Mouse (Mus musculus): ENCODE data around the gene Acp7. TPM values are rescaled to one million over a fixed set of nuclear protein-coding genes. Genes with fewer than 3 reads are reported as not detected.
A peak's percentile ranks its signal among the peaks of the same experiment; 100 is the strongest.

Acp7 gene
- polyA plus RNA-seq, 1 experiment from 2014 or later, result not detected

DNA sequence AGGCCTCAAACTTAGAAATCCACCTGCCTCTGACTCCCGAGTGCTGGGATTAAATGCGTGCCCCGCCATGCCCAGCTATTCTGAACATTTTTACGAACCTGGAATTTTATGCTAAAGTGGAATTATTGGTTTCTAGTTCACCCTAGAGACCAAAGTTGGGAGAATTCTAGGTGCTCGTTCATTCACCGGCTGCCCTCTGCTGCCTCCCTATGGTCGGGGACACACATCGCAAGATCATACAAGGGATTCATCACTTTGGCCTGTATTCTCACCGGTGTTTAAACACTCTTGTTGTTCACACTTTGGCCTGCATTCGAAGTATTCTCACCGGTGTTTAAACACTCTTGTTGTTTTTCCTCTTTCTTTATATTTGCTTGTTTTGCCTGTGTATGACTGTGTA, 30.1 kb downstream of the Acp7 start:
- no peaks in the 10 kb centered on the region for H3K27me3 ChIP-seq
- no peak overlapping the region for H3K9ac ChIP-seq
- H3K27ac ChIP-seq (replicated peaks), result no peak overlapping the region
- peaks cover 33% of the 10 kb centered on the region for H3K4me1 ChIP-seq (replicated peaks)
- no peak overlapping the region for H3K4me3 ChIP-seq (replicated peaks)
- no peak overlapping the region for H3K4me2 ChIP-seq
- H3K9me3 ChIP-seq (replicated peaks), result no peaks in the 10 kb centered on the region
- H3K36me3 ChIP-seq (replicated peaks), result no peaks in the 10 kb centered on the region
- WGBS (ENCODE audit: insufficient replicate concordance), result 7% methylated on average over 11 of the region's 11 CpGs
- no peak for ATAC-seq (ENCODE audit: insufficient read depth)

GRCm38 (mm10) chr7:28598951-28599350, 32.2 kb downstream of the Acp7 start:
- peaks cover 54% of the 10 kb centered on the region for H3K4me1 ChIP-seq (replicated peaks)
- WGBS (ENCODE audit: insufficient replicate concordance), result 69% methylated on average over 2 of the region's 2 CpGs
- peaks cover 9% of the 10 kb centered on the region; the same call in 1 of the 2 replicates for H3K36me3 ChIP-seq (replicated peaks)
- H3K9me3 ChIP-seq (replicated peaks), result no peaks in the 10 kb centered on the region
- H3K27me3 ChIP-seq, result no peaks in the 10 kb centered on the region
- H3K4me3 ChIP-seq (replicated peaks), result no peak overlapping the region
- H3K27ac ChIP-seq (replicated peaks), result no peak overlapping the region
- no peak overlapping the region for H3K4me2 ChIP-seq
- H3K9ac ChIP-seq, result no peak overlapping the region
- no peak for ATAC-seq (ENCODE audit: insufficient read depth)

DNA sequence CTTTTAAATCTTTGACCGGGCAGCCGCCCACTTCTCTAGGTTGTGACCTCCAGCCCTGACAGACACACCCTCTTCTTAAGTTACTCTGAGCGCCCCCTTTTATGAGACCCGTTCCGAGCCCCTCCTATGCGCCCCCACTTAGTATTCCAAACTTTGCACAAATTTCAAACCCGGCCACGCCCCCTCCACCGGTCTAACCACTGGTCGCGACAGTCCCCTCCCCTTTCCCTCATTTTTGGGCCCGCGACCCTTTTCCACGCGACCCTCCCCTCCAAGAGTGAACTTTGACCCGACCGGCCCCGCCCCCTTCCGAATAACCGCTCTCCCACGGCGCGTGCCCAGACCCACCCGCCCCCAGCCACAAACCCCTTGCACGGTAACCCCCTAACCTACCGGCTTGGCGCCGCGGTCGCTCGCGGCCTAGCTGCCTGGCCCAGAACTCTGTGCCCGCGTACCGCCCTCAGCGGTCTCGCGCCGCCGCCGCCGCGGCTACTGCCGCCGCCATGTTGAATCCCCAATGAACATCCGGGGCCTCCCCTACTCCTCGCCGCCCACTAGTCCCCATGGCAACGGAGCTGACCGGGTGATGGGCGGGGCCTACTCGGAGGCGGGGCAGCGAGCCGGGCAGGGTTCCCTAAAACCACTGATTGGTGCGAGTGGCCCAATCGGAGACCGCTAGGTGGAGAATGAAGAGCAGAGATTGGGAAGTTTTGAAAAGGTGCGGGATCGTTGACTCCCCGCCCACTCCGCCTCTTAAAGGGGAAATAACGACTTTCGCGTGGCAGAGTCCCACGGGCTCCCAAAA, 33.3 kb downstream of the Acp7 start, which contains the start of the genes Samd4b and Pak4:
Gene Samd4b (minus strand): TSS at position 503 of the 805 bp plus-strand sequence.
Gene Pak4 (minus strand): TSS at position 544 of the 805 bp plus-strand sequence.
- Histone ChIP-seq H3K9ac (peak within 1 kb of the TSS; percentile 76), H3K27ac (replicated peaks) (peak within 1 kb of the TSS; percentile 95), H3K4me2 (peak within 1 kb of the TSS; percentile 82), H3K36me3 (replicated peaks) (peaks cover 9% of the 10 kb centered on the region; the same call in 1 of the 2 replicates), H3K9me3 (replicated peaks) (no peaks in the 10 kb centered on the region), H3K4me1 (replicated peaks) (peaks cover 65% of the 10 kb centered on the region), H3K27me3 (no peaks in the 10 kb centered on the region), H3K4me3 (replicated peaks) (peak within 1 kb of the TSS; percentile 80)
- ATAC-seq (ENCODE audit: insufficient read depth), result peak; percentile 82
- under 1% methylated on average over 66 of the region's 66 CpGs for WGBS (ENCODE audit: insufficient replicate concordance)

DNA sequence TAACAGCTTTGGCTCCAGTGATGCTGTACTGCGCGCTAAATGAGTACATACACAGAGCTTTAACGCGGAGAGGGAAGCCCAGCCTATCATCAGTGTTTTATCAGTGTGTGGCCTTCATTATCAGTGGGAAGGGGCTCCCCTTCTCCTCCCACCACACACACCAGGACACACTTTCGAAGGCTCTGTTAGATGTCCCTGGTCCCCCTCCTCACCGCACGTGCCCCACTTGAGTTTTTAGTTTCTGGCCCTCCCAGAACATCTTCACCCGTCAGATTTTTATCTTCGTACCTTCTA, 33.9 kb downstream of the Acp7 start:
- Histone ChIP-seq H3K9me3 (replicated peaks) (no peaks in the 10 kb centered on the region), H3K9ac (peak overlapping the region; percentile 76), H3K36me3 (replicated peaks) (peaks cover 9% of the 10 kb centered on the region; the same call in 1 of the 2 replicates), H3K27me3 (no peaks in the 10 kb centered on the region), H3K4me3 (replicated peaks) (peak overlapping the region; percentile 80), H3K27ac (replicated peaks) (peak overlapping the region; percentile 95), H3K4me1 (replicated peaks) (peaks cover 71% of the 10 kb centered on the region), H3K4me2 (peak overlapping the region; percentile 82)
- 10% methylated on average over 9 of the region's 9 CpGs for WGBS (ENCODE audit: insufficient replicate concordance)
- no peak; the same call in 1 of the 2 replicates for ATAC-seq (ENCODE audit: insufficient read depth)

DNA sequence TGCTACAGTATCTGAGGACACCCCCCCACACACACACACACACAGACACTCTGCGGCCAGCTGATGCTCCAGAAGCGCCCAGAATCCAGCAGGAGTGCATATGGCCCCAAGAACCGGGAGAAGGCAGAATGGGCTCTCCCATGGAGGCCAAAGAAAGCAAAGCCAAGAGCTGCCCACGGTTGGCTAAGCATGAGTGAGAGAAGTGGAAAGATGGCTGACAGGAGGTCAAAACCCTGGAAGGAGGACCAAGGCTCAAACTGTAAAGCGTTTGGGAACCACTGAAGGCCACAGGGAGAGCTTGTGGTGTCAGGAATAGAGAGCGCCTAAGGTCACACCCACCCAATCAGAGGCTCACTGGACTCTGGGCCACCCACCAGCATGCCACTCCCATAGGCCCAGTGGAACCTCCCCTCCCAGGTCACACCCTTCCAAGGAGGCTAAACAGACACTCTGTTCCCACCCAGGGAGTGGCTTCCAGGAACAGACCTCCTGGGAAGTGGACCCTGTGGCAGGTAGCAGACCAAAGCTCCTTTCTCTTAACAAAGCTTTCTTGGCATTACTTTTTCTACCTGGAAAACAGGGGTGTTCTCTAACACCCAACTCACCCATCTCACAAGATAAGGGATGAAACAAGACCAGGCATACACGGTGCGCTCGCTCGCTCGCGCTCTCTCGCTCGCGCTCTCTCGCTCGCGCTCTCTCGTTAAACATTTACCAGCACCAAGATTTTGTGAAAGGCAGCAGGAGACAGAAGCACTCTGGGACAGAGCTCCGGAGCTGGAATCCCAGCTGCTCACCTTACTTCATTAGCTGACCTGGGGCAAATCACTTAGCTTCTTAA, 34.5 kb downstream of the Acp7 start:
- peak overlapping the region; percentile 95 for H3K27ac ChIP-seq (replicated peaks)
- no peaks in the 10 kb centered on the region for H3K9me3 ChIP-seq (replicated peaks)
- 58% methylated on average over 20 of the region's 20 CpGs for WGBS (ENCODE audit: insufficient replicate concordance)
- peak; percentile 91 for ATAC-seq (ENCODE audit: insufficient read depth)
- H3K4me1 ChIP-seq (replicated peaks), result peaks cover 76% of the 10 kb centered on the region
- H3K27me3 ChIP-seq, result no peaks in the 10 kb centered on the region
- H3K9ac ChIP-seq, result peak overlapping the region; percentile 76
- peak overlapping the region; percentile 80 for H3K4me3 ChIP-seq (replicated peaks)
- H3K4me2 ChIP-seq, result peak overlapping the region; percentile 82
- H3K36me3 ChIP-seq (replicated peaks), result peaks cover 14% of the 10 kb centered on the region; the same call in 1 of the 2 replicates

GRCm38 (mm10) chr7:28595751-28596435, 35.2 kb downstream of the Acp7 start:
- Histone ChIP-seq H3K27me3 (no peaks in the 10 kb centered on the region), H3K4me2 (peak overlapping the region; percentile 82), H3K36me3 (replicated peaks) (peaks cover 20% of the 10 kb centered on the region; the same call in 1 of the 2 replicates), H3K4me3 (replicated peaks) (peak overlapping the region; percentile 80), H3K9ac (peak overlapping the region; percentile 76; the same call in 1 of the 2 replicates), H3K9me3 (replicated peaks) (no peaks in the 10 kb centered on the region), H3K4me1 (replicated peaks) (peaks cover 77% of the 10 kb centered on the region), H3K27ac (replicated peaks) (peak overlapping the region; percentile 95)
- WGBS (ENCODE audit: insufficient replicate concordance), result 71% methylated on average over 8 of the region's 8 CpGs
- no peak for ATAC-seq (ENCODE audit: insufficient read depth)

- no peak overlapping the region for H3K4me3 ChIP-seq (replicated peaks)
- H3K4me1 ChIP-seq (replicated peaks), result peaks cover 85% of the 10 kb centered on the region
- ATAC-seq (ENCODE audit: insufficient read depth), result no peak
- no peaks in the 10 kb centered on the region for H3K9me3 ChIP-seq (replicated peaks)
- H3K9ac ChIP-seq, result no peak overlapping the region
- no peak overlapping the region for H3K27ac ChIP-seq (replicated peaks)
- no peak overlapping the region for H3K4me2 ChIP-seq
- 60% methylated on average over 14 of the region's 14 CpGs for WGBS (ENCODE audit: insufficient replicate concordance)
- peaks cover 20% of the 10 kb centered on the region; the same call in 1 of the 2 replicates for H3K36me3 ChIP-seq (replicated peaks)
- H3K27me3 ChIP-seq, result no peaks in the 10 kb centered on the region
Observed at GRCm38 (mm10) chr7:28593206-28594111, 37.7 kb downstream of the Acp7 start.

GRCm38 (mm10) chr7:28591862-28592261, 39.3 kb downstream of the Acp7 start:
- H3K36me3 ChIP-seq (replicated peaks), result peaks cover 20% of the 10 kb centered on the region; the same call in 1 of the 2 replicates
- H3K9ac ChIP-seq, result no peak overlapping the region
- WGBS (ENCODE audit: insufficient replicate concordance), result 50% methylated on average over 1 of the region's 1 CpGs
- H3K4me3 ChIP-seq (replicated peaks), result no peak overlapping the region
- H3K4me1 ChIP-seq (replicated peaks), result peaks cover 90% of the 10 kb centered on the region
- no peaks in the 10 kb centered on the region for H3K9me3 ChIP-seq (replicated peaks)
- peak overlapping the region; percentile 41; the same call in 1 of the 2 replicates for H3K27ac ChIP-seq (replicated peaks)
- no peaks in the 10 kb centered on the region for H3K27me3 ChIP-seq
- no peak for ATAC-seq (ENCODE audit: insufficient read depth)
- H3K4me2 ChIP-seq, result no peak overlapping the region

DNA sequence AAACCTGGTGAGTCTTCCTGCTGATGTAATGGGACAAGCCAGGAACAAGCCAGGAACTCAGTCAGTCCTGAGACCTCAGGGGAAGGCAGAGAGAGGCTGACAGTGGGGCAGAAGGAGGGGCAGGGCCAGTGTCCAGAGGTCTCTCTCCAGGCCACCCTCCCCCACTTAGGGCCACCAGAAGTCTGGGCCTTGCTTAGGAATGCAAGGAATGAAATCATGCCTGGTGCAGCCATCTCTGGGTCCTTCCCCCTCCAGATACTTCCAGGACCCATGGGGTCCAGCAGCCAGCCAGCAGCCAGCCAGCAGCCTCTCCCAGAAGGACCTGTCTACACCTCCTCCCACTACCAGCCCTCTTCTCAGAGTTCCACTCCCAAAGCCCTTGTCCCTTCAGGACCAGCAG, 43.5 kb downstream of the Acp7 start:
- ATAC-seq (ENCODE audit: insufficient read depth), result no peak
- no peaks in the 10 kb centered on the region for H3K9me3 ChIP-seq (replicated peaks)
- 0 out of 2 replicates have a peak, but pooled peaks cover 11% of the 10 kb centered on the region for H3K36me3 ChIP-seq (replicated peaks)
- no peaks in the 10 kb centered on the region for H3K27me3 ChIP-seq
- H3K9ac ChIP-seq, result no peak overlapping the region
- H3K27ac ChIP-seq (replicated peaks), result no peak overlapping the region
- H3K4me3 ChIP-seq (replicated peaks), result no peak overlapping the region
- peaks cover 90% of the 10 kb centered on the region for H3K4me1 ChIP-seq (replicated peaks)
- no peak overlapping the region for H3K4me2 ChIP-seq

All from liver, embryonic 15.5 days (tissue).